Mouse (Mus musculus): ENCODE data around the gene Gm45208.
"Not testable (repeated sequence)": the region's sequence is repeated elsewhere in the genome, so short reads cannot be mapped to it uniquely, and the experiment has no call there.

The Gm45208 gene

DNA sequence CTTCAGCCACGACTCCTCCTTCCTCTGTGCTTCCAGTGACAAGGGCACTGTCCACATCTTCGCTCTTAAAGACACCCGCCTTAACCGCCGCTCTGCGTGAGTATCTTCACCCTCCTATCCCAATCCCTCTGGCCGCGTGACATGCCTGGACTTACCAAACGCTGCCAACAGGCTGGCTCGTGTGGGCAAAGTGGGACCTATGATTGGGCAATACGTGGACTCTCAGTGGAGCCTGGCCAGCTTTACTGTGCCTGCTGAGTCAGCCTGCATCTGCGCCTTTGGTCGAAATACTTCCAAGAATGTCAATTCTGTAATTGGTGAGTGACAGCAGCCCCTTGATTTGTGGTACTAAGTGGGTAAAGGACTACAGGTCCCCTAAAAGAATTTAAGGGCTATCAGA, 5.1 kb downstream of the Gm45208 start:
- no peak for DNase-seq (ENCODE audit: low read depth in 1 of 2, low spot score in 2 of 2)

DNA sequence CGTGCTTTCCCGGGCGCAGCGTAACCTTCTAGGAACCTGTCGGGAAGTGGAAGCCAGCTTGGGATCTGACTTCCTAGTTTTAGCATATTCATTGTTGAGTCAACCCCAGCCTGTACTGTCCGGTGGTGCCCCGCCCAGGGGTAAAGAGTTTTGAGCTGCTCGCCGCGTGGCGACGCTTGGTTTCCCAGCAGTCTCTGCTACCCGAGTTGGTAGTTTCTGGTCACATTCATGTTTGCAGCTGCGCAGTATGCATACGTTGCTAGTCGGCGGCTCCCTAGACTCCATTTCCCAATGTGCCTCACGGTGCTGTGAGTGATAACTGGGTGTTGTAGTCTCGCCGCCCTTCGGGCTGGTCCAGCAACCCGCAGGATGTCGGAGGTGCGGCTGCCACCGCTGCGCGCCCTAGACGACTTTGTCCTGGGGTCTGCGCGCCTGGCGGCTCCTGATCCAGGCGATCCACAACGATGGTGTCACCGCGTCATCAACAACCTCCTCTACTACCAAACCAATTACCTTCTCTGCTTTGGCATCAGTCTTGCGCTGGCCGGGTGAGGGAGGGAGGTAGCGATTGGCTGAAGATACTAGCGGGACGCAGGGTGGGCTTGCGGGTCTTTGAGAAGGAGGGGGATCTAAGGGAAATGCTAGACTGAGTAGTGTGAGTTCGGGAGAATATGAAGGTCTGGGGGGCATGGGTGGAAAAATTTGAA, 6.3 kb downstream of the Gm45208 start, which contains the start of gene Praf2:
Praf2 (plus strand) TSS at position 225 of the 707 bp plus-strand sequence.
- DNase-seq (ENCODE audit: low read depth in 1 of 2, low spot score in 2 of 2): peak; percentile 36 to 39

DNA sequence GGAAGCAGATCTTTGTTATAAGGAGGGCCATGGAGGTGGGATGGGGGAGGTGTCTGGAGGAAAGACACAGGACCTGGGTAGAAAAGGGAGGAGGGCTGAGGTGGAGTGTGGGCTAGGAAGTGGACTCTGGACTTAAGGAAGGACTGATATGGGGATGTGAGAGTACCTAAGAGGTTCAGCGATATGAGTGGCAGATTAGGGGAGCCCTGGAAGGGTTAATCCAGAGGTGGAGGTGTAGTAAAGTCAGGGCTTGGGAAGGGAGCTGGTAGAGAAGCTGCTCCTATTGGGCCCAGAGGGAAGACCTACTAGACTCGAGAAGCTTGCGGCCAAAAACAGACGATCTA, 6.8 kb downstream of the Gm45208 start:
- no peak for DNase-seq (ENCODE audit: low read depth in 1 of 2, low spot score in 2 of 2)

DNA sequence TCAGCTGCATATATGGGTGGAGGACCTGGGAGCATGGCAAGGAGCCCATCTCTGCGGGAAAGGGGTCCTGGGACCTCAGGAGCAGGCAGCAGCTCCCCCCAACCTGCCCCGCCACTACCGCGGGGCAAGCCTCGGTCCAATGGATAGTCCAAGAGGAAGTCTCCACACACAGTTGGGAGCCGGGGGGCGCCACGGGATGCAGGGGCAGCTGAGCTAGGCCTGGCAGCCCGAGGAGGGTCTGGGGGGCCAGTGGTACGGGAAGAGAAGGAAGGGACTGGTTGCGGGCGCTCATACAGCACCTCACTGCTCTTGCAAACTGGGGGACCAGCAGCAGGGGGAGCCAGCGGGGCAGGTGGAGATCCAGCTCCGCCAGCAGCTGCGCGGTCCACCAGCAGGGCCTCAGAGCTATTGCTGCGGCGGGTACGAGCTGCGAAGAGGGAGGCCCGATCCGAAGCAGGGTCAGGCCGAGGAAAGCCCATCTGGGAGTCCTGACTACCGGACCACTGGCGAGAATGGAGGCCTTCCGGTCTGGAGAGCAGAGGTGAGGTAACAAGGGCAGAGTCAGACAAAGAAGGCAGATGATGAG, 11.6 kb downstream of the Gm45208 start:
- DNase-seq (ENCODE audit: low read depth in 1 of 2, low spot score in 2 of 2): peak; percentile 31 to 47

DNA sequence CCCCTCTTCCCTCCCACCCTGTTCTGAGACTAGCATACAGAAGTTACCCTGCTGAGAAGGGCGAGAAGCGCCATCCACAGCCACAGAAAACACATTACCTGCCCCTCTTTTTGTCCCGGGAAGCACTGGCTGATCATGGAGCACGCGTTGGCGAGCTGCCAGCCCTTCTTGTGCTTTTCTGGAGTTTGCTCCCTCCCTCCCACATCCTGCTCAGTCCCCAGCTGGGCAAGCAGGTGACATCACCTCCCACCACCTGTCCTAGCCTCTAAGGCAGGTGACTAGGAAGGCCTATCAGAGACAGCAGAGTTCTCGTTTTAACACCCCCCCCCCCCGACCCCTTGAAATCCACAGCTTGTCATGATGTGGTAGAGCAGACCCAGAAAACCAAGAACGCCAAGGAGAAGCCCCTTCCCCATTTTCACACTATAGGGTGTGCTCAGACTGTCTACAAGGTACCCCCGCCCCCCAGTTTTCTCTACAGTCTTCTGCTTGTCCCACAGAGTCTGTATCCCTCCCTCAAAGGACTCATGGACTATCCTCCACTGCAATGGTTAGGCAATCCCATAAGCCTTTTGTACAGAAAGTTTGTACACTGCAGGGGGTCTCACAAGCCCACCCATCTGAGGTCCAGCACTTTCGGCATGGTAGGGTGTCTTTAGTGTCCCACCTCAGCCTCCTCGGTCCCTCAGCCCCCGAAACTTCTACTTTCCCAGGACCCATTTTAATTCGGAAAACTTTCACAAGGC, 17.5 kb downstream of the Gm45208 start:
- DNase-seq (ENCODE audit: low read depth in 1 of 2, low spot score in 2 of 2): no peak

DNA sequence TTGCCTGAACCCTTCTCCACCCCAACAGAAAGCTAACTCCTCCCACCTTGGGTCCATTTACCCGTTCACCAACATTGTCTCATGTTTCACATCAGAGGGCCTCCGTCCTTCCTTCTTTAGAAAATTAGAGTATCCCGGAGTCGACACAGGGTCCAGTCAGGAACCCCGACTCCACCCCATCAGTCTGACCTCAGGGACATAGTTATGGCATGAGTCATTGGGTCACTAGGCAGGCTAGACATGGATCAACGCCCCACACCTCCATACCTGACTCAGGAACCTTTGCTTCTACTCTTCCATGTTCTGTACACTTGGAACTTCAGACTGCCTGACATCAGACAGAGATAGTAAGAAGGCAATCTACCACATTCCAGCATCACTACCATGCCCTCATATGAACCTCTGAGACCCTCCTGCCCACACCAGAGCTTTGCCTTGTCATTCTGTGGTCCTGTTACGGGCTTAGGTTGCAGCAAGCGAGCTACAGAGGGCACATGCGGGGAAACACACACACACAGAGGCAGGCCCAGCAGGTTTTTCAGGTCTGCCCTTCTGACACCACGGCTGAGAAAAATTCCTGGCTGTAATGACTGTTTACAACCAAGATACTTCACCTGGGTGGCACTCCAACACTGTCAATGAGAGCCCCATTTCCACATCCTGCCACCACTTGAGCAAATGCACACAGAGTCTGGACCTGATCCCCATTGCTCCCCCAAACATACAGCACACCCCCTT, 18.2 kb downstream of the Gm45208 start:
- no peak for DNase-seq (ENCODE audit: low read depth in 1 of 2, low spot score in 2 of 2)

DNA sequence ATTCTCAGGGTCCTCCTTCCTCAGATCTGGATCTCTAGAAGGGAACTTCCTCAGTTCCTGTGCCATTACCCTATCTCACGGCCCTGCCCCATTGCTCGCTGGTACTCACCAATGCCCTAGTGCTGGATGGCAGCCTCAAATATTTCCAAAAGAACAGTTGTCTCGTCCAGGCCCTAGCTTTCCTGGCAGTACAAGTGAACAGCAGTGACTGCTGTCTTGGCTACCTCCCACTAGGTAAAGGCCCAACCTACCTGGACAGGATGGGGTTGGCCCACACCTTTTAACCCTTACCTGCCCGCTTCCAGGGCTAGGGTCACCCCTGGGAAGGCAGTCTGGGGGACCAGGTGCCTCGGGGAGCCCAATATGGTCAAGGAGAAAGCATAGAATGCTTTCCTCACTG, 19.1 kb downstream of the Gm45208 start:
- DNase-seq (ENCODE audit: low read depth in 1 of 2, low spot score in 2 of 2): no peak

DNA sequence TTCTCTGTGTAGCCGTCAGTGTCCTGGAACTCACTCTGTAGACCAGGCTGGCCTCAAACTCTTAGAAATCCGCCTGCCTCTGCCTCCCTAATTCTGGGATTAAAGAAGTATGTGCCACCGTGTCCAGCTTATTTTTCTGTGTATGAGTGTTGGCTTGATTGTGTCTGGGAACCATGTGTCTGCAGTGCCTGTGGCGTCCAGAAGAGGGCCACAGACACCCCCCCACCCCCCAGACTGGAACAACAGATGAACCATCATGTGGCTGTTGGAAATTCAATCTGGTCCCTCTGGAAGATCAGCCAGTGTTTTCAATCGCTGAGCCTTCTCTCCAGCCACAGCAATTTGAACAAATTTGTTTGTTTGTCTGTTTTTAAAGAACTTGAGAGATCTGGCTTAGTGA, 21.4 kb downstream of the Gm45208 start:
- no peak for DNase-seq (ENCODE audit: low read depth in 1 of 2, low spot score in 2 of 2)

DNA sequence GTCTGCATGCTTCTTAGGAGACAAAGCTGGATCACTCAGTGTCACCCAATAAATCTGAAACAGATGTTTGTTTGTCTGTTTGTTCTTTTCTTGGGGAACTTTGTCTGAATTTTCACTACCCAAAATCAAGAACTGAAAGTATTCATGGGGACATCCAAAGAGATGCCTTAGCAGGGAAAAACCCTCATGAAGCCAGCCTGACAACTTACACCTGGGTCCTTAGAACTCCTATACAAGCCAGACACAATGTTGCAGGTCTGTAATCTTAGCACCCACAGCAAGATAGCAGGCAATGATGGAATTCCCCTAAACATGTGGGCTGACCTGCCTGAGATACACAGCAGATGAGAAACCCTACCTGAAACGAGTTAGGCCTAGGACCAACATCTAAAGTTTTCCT, 22.9 kb downstream of the Gm45208 start:
- no peak for DNase-seq (ENCODE audit: low read depth in 1 of 2, low spot score in 2 of 2)

DNA sequence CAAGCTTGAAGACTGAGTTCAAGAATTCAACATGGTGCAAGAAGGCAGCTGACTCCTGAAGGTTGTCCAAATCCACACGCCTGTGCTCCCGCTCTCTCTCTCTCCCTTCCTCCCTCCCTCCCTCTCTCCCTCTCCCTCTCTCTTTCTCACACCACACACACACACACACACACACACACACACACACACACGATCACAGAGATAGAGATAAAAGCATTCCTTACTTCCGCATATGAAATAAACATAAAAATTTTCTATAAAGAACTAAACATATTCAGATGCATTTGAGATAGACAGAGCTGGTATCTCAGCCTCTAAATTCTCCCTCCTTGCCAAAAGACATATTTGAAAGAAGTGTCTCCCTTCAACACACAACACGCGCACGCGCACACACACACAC, 23.4 kb downstream of the Gm45208 start:
- no peak for DNase-seq (ENCODE audit: low read depth in 1 of 2, low spot score in 2 of 2)

DNA sequence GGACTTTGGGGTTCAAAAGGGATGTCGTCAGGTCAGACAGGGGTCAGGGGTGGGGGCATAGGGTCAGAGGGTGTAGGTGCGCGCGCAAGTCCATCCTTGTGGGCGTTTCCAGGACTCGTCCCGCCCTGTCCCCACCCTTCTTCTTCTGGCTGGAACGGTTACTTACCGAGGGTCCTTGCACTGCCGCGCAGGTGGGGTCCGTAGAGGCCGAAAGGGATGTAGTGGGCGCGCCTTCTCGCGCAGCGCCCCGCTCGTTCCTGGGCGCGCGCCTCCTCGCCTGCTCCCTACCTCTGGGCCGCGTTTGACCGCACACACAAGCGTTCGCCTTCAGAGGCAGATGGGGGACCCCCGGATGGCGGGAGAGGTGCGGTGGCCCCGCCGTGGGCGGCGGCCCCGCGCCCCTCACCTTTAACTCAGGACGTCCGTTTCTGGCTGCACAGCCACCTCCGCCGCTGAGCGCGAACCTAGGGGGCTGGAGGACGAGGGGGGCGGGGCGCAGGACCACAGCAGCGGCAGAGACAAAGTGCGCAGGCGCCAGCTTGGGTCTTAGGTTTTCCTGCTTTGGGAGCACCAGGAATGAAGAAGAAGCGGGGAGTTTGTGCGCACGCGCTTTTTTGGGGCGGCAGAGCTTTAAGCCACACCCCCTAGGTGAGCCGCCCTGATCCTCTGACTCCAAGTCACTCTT, 28.5 kb downstream of the Gm45208 start, which contains the start of gene Ccdc120:
Ccdc120 (minus strand) TSS at position 474 of the 685 bp plus-strand sequence.
- DNase-seq (ENCODE audit: low read depth in 1 of 2, low spot score in 2 of 2): no peak

DNA sequence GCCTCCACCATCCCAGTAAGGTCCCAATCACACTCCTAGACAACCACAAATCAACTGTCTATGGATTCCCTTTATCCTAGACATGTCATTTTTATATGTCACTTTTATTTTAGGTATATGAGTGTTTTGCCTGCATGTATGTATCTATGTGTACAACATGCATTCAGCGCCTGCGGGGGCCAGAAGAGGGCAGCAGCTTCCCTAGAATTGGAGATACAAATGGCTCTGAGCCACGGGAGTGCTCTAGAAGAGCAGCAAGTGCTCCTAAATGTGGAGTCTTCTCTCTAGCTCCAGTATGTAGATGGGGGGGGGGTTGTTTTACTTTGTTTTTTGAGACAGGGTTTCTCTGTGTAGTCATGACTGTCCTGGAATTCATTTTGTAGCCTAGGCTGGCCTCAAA, 31.6 kb downstream of the Gm45208 start:
- DNase-seq (ENCODE audit: low read depth in 1 of 2, low spot score in 2 of 2): not testable (repeated sequence)

DNA sequence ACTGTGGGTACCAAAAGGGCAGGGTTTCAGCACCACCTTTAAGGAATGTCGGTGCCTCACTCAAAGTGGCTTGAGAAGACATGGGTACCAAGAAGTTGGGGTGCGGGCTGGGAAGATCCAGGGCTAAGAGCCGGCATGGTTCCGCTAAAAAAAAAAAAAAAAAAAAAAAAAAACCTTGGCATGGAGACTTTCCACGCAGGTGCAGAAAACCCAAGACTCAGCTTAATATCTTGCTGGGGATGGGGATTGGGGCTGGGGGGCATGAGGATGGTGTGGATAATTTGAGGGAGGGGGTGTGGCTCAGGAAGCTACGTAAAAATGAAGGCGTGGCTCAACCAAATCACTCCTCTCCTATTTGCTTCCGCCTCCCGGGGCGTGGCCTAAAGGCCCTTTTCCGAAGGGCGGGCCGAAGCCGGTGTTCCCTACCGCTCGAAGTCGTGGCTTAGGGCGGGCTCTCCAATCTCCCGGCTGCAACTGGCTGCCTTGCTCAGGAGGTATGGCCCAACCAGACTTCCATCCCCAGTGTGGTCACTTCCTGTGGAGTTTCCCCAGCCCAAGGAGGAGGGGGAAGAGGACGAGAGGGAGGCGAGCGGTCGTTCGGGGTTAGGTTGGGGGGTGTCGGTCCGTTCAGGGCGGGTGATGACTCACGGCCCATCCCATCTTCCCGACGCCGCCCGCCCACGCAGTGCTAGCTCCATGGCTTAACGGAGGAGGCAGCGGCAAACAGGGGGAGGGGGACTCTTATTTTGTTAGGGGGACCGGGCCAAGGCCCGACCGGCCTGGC, 40.3 kb downstream of the Gm45208 start, which contains the start of gene Tfe3:
Tfe3 (plus strand) TSS at position 424 of the 784 bp plus-strand sequence.
- peak; percentile 81 to 82 for DNase-seq (ENCODE audit: low read depth in 1 of 2, low spot score in 2 of 2)

DNA sequence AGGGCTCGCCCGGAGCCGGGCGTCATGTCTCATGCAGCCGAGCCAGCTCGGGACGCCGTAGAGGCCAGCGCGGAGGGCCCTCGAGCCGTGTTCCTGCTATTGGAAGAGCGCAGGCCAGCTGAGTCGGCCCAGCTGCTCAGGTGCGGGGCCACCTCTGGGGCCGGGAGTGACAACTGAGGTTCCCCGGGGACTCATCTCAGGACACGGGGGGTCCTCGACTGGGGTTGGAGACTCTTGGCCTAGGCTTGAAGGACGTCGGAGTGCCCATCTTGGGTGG, 40.8 kb downstream of the Gm45208 start:
- DNase-seq (ENCODE audit: low read depth in 1 of 2, low spot score in 2 of 2): no peak

DNA sequence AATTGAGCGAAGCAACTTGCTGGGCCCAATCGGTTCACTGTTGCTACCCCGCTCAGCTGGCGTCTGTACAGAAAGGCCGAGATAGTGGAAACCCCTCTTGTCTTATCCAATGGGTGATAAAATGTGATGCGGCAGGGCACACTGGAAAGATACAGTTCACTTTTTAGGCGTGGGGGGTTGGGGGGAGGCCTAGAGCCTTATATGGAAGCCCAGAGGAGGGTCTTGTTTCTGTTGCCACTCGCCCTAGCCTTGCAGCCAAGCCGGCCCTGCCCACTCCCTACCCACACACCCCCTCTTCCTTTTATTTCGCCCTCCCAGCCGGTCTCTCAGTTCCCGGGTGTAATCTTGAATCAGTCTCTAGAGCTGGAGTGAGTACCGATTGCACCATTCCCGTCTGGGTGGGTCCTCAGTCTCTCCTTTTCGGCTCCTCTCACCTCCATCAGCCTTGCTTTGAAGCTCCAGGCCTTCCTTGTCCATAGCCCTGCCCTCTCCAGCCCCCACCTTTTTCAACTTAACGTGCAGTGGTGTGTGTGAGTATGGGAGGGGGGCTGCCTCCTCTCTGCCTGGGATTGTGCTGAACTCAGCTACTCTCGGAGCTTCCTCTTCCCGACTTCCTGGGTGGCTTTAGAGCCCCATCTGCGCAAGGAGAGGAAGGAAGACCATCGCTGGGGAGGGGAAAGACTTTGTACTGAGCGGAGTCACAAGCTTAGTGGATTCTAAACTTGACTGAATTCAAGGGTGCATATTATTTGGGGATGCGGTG, 41.8 kb downstream of the Gm45208 start:
- DNase-seq (ENCODE audit: low read depth in 1 of 2, low spot score in 2 of 2): peak; percentile 17 to 35

DNA sequence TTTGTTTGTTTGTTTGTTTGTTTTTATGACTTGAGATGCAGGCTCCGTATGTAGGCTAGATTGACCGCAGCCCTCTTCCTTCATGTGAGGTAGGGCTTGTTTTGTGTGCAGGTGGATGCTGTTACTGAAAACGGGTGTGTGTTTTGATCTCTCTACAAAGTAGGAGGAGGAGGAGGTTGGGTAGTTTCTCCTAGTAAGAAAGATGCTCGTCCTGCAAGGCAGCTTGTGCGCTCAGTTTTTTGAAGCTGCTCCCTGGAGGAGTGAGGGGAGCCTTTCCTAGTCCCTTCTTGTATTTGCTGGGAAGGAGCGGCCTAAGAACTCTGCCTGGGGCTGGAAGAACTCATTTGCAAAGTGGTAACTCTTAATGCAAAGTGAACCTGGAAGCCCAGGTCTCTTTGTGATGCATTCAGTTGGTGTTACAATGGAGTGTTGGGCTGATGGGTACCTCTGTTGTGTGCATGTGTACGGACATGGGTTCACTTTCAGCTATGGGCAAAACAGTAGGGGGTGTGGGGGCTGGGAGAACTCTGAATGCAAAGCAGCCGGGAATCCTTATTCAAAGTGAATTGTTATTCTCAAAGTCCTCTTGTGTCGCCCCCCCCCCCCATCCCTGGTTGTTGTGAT, 42.7 kb downstream of the Gm45208 start:
- no peak for DNase-seq (ENCODE audit: low read depth in 1 of 2, low spot score in 2 of 2)

DNA sequence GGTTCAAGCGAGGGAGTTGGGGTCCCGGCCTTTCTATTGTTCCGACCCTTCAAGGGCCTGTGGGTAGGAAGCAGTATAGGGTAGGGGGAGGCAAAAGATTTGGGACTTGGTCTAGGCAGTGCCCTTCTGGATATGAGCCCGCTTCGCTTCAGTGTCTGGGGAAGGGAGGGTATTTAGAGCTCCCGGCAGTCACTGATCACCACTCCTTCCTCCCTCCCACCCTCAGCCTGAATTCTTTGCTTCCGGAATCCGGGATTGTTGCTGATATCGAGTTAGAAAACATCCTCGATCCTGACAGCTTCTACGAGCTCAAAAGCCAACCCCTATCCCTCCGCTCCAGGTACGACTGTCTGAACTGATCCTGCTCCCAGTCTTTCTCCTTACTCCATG, 43.2 kb downstream of the Gm45208 start:
- no peak for DNase-seq (ENCODE audit: low read depth in 1 of 2, low spot score in 2 of 2)

DNA sequence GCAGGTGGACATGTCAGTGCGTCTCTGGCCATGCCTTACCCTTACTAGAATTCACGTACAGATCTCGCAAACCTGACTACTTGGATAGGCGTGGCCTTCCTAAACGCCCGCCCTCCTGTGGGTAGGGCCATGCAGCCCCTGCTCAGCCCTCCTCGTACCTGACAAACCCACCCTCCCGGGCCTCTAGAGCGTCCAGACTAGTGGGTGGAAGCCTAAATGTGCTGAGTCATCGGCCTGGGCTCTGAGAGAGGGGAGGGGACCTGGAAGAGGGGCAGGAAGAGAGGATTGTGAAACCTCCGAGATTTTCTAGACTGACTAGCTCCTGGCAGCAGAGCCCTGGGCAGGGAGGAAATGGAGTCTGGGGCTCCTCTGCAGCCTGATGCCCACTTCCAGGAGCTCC, 43.7 kb downstream of the Gm45208 start:
- DNase-seq (ENCODE audit: low read depth in 1 of 2, low spot score in 2 of 2): peak in 1 of 2 experiments; percentile 21

DNA sequence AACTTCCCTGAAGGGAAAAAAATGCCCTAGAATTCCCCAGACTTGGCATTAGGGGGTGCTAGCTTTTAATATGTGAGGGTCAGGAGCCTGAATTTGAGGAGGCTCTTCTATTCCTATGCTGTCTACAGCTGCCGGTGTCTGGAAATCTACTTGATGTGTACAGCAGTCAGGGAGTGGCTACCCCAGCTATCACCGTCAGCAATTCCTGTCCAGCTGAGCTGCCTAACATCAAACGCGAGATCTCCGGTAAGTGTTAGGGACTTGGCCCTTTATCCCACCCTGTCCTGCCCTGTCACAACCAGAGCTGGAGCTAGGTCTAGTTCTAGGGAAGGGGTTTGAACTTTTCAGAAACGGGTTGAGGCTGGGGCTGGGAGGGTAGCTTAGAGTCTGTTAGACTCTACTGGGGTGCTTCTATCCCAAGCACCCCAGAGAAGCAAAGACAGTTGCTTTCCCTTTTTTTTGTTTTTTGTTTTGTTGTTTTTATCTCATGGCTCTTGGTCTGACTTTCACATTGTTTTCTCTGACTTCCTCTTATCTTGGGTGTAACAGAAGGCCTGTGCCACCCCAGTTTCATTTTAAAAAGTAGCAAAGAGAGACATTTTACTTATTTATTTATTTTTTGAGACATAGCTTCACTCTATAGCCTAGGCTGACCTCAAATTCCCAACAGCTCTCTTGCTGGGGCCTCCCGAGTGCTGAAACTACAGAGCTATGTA, 47.4 kb downstream of the Gm45208 start:
- no peak for DNase-seq (ENCODE audit: low read depth in 1 of 2, low spot score in 2 of 2)

Measured in monocyte, adult 2 months (primary cell).